Mouse (Mus musculus): Measurements from ENCODE around the gene Foxp2. TPM values are rescaled to one million over a fixed set of nuclear protein-coding genes. Genes with fewer than 3 reads are reported as not detected.

The Foxp2 gene
- total and polyA plus RNA-seq, 2 experiments from 2014 or later = 37.2 to 50.8 TPM

GRCm38 (mm10) chr6:15466634-15467033 lies 565.5 kb downstream of the Foxp2 start:
- ATAC-seq (no peak), DNase-seq (no peak)
- Histone ChIP-seq H3K9me3 (ENCODE audit: low read length) (no peaks in the 10 kb centered on the region), H3K36me3 (ENCODE audit: insufficient read depth) (no peaks in the 10 kb centered on the region), H3K4me3 (ENCODE audit: low read depth, low read length) (no peak overlapping the region), H3K4me2 (ENCODE audit: low read depth) (no peak overlapping the region), H3K27ac (ENCODE audit: low read depth, low read length) (no peak overlapping the region), H3K27me3 (ENCODE audit: insufficient read depth, low read length) (no peaks in the 10 kb centered on the region), H3K9ac (no peak overlapping the region), H3K4me1 (ENCODE audit: insufficient read depth) (no peaks in the 10 kb centered on the region)
- TF ChIP-seq CTCF (IDR thresholded peaks at IDR 0.05; ENCODE audit: low read depth) = no peak
- WGBS = 48% methylated on average over 1 of the region's 1 CpGs

DNA sequence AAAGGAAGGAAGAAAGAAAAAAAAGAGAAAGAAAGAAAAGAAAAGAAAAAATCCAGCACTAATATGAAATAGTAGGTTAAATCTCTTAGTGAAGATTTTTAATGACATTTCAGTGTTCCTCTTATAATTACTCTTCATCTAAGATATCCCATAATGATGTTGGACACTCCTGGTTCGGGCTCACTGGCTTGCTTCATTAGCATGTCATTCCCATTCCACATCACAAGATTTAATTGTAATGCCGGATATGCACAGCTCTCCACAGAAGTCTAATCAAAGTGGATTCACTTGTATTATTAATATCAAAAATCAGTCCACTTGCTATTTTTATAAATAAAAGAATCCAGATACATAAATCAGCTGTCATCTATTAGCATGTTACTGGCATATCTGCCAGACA lies 585.8 kb downstream of the Foxp2 start:
- Histone ChIP-seq H3K9me3 (ENCODE audit: low read length) (no peaks in the 10 kb centered on the region), H3K4me2 (ENCODE audit: low read depth) (no peak overlapping the region), H3K27me3 (ENCODE audit: insufficient read depth, low read length) (no peaks in the 10 kb centered on the region), H3K36me3 (ENCODE audit: insufficient read depth) (no peaks in the 10 kb centered on the region), H3K4me3 (ENCODE audit: low read depth, low read length) (no peak overlapping the region), H3K4me1 (ENCODE audit: insufficient read depth) (no peaks in the 10 kb centered on the region), H3K27ac (ENCODE audit: low read depth, low read length) (no peak overlapping the region), H3K9ac (no peak overlapping the region)
- WGBS = 60% methylated on average over 2 of the region's 2 CpGs
- no peak for TF ChIP-seq CTCF (IDR thresholded peaks at IDR 0.05; ENCODE audit: low read depth)
- DNase-seq (no peak), ATAC-seq (no peak)

Small RNAs within 50 kb of the gene (microRNA-seq; reads per million reads assigned to microRNA genes)
- gene Gm25470 = 0 reads per million in 2 experiments

Other genes starting within 250 kb of the Foxp2 start
- 0.05 TPM in 1 of 2 replicates, not detected in the other for gene Ppp1r3a, start 146.1 kb upstream of the Foxp2 start, total RNA-seq (2014; rRNA removed)
- not detected in 2 replicates for gene Ppp1r3a, start 146.1 kb upstream of the Foxp2 start, polyA plus RNA-seq (2015; fragmentation: Nextera tagmentation; extraction: Ambion mirVana)